Mouse (Mus musculus) C2C12 (cell line): Measurements from ENCODE around the gene Cd160.

Source experiments
- CEBPB ChIP-seq: IDR thresholded peaks from one replicate; pipeline ENCODE4 v1.6.1; 2011; ENCODE audit warnings: low read depth, mild to moderate bottlenecking, control low read depth, moderate library complexity
- CTCF ChIP-seq: IDR thresholded peaks from one replicate; pipeline ENCODE4 v1.5.1; 2011; ENCODE audit not compliant: control insufficient read depth, insufficient read depth, insufficient read length
- FOSL1 ChIP-seq: IDR thresholded peaks from one replicate; pipeline ENCODE4 v1.8.0; 2011; ENCODE audit warnings: mild to moderate bottlenecking, low read length; ENCODE audit not compliant: poor library complexity, insufficient read depth, severe bottlenecking
- MAX ChIP-seq: IDR thresholded peaks from one replicate; pipeline ENCODE4 v1.6.1; 2011; ENCODE audit warnings: mild to moderate bottlenecking, control low read depth
- MYOD1 ChIP-seq: IDR thresholded peaks from one replicate; pipeline ENCODE4 v1.6.1; 2011; ENCODE audit warnings: low read depth; ENCODE audit not compliant: control insufficient read depth, insufficient read length
- MYOG ChIP-seq: IDR thresholded peaks from one replicate; pipeline ENCODE4 v1.6.1; 2011; ENCODE audit not compliant: control insufficient read depth, insufficient read length; ENCODE audit errors: extremely low read depth
- USF1 ChIP-seq: IDR thresholded peaks from one replicate; pipeline ENCODE4 v1.6.1; 2011; ENCODE audit warnings: low read depth, mild to moderate bottlenecking, control low read depth, moderate library complexity

- no peak for TF ChIP-seq CTCF
- no peak for TF ChIP-seq USF1
- TF ChIP-seq MAX: no peak
- no peak for TF ChIP-seq CEBPB
- no peak for TF ChIP-seq MYOD1
- TF ChIP-seq MYOG: no peak
- no peak for TF ChIP-seq FOSL1
These were observed 45.8 kb upstream of the Cd160 start for GRCm38 (mm10) chr3:96874808-96875571.
